Mouse (Mus musculus) ES-E14 (cell line): ENCODE data around the gene Brf1.

Source experiments
- CHD2 ChIP-seq: IDR thresholded peaks from 2 replicates; pipeline ENCODE4 v1.6.1; 2014; ENCODE audit warnings: mild to moderate bottlenecking, low read depth, low read length, inconsistent platforms
- HCFC1 ChIP-seq: IDR thresholded peaks from 2 replicates; pipeline ENCODE4 v1.6.1; 2012; ENCODE audit warnings: low read length, inconsistent platforms, borderline replicate concordance; ENCODE audit not compliant: insufficient read depth
- ZC3H11A ChIP-seq: IDR thresholded peaks from 2 replicates; pipeline ENCODE4 v1.6.1; 2012; ENCODE audit warnings: low read depth, mild to moderate bottlenecking, inconsistent platforms, low read length, borderline replicate concordance

GRCm38 (mm10) chr12:112925950-112926349, 74.6 kb downstream of the Brf1 start:
- no peak for TF ChIP-seq HCFC1
- TF ChIP-seq ZC3H11A: no peak
- no peak for TF ChIP-seq CHD2
